ENCODE assay signal across 8 mouse cellular contexts in the genomic region with DNA sequence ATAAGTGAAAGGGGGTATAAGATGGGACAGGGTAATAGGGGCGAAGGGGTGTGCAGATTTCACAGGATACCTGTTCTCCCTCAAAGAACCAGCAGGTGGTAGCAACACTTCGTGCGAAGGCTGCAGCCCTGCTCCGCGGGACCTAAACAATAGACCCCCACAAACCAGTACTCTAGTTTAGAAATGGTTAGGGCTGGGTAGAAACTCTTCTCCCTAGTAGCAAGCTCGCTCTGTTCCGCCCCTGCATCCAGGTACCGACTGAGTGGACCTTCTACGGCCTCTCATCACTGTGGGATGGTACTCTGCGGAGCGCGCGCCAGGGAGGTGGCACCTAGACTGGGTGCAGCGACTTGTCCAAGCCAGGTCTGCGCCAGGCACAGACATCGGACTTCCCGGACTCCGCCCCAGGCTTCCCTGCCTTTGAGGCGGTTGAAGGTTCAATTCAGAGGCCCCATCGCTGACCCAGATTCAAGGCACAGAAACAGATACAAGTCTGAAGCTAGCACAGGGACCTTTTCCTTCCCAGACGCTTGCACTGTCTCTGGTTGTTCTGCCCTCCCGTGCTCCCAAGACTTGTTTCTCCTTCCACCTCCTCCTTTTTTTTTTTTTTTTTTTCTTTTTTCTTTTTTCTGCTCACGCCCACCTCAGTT. TPM values are rescaled to one million over a fixed set of nuclear protein-coding genes. Genes with fewer than 3 reads are reported as not detected.
DNase-seq lines count a peak whose midpoint lies in the region; TF ChIP-seq lines count a peak whose summit lies in the region.

No protein-coding gene starts in this region.

- H3K79me2 ChIP-seq in macrophage (ENCODE audit: inconsistent target): no peaks in the 10 kb centered on the region

- no peak for TF ChIP-seq POLR2A in cortical plate, adult 2 months (IDR thresholded peaks at IDR 0.05; ENCODE audit: extremely low read depth, insufficient read depth, low read length)

- H3K4me1 ChIP-seq in cortical plate, adult 2 months (ENCODE audit: control insufficient read depth, insufficient read depth, low read length): peaks cover 2% of the 10 kb centered on the region; the same call in 1 of the 2 replicates

- peak; percentile 69 for TF ChIP-seq CTCF in cortical plate, adult 2 months (IDR thresholded peaks at IDR 0.05; ENCODE audit: extremely low read depth, insufficient read depth, low read length)

- H3K4me3 ChIP-seq in cortical plate, adult 2 months (ENCODE audit: insufficient read depth, low read length): peak overlapping the region; percentile 66
- peak overlapping the region; percentile 25 for H3K4me3 ChIP-seq in macrophage (ENCODE audit: inconsistent target)

- H3K27ac ChIP-seq in cortical plate, adult 2 months (ENCODE audit: insufficient read depth, low read length): 0 out of 2 replicates have a peak overlapping the region, but pooled peaks have one; percentile 38
- H3K27ac ChIP-seq in macrophage: no peak overlapping the region

- H3K36me3 ChIP-seq in macrophage (ENCODE audit: inconsistent target): no peaks in the 10 kb centered on the region

- WGBS in macrophage (ENCODE audit: missing documents): 2% methylated on average over 22 of the region's 23 CpGs

- DNase-seq in 3134 (ENCODE audit: extremely low read depth, insufficient read length, low spot score): peak; percentile 40
- peak; percentile 80 for DNase-seq in CD4-positive, CD25-positive, alpha-beta regulatory T cell, adult 2 months (ENCODE audit: low read depth, low spot score)
- peak; percentile 48 to 57 for DNase-seq in heart, postnatal 10 days
- DNase-seq in layer of hippocampus, postnatal 10 days (ENCODE audit: low spot score in 2 of 2): peak; percentile 61 to 69
- DNase-seq in right cerebral cortex, postnatal 14 days: peak; percentile 58
- DNase-seq in cerebellum, adult 8-10 months: no peak

- intact Hi-C loops in heart, postnatal 10 days (cut with DNase I): loop anchor here (5.0 to 10.0 kb wide), 2 partner anchors 660 to 978 kb away; a partner anchor contains a TSS

RNA-seq across cellular contexts. Expression of a gene that starts 0.8 kb away (rescaled TPM):
- 135 and 140 TPM in 2 replicates for polyA plus RNA-seq in cortical plate, adult 2 months (2012; rRNA removed)
- total RNA-seq in heart, postnatal 10 days (2021): 1 to 10 TPM; 2.4 to 3.0 TPM
- 10 to 100 TPM; 68.2 to 70.3 TPM for total RNA-seq in layer of hippocampus, postnatal 10 days (2021)
- total RNA-seq in macrophage (2018; cell fraction: chromatin; rRNA removed): 1 to 10 TPM in 4 of 26 experiments, under 1 TPM in 7, not detected in 15; 0.17 to 3.1 (median 0.60) TPM
- total RNA-seq in macrophage (2018; cell fraction: cytosol; rRNA removed): 1 to 10 TPM in 1 of 26 experiments, under 1 TPM in 23, not detected in 2; 0.06 to 1.2 (median 0.38) TPM
- 1 to 10 TPM in 6 of 26 experiments, under 1 TPM in 13, not detected in 7; 0.11 to 3.0 (median 0.62) TPM for total RNA-seq in macrophage (2018; cell fraction: nucleus; rRNA removed)
- polyA plus RNA-seq in macrophage (2018): 0.25 to 0.49 TPM (median 0.26 TPM) in 3 replicates

RNA-seq across cellular contexts. Expression of a gene that starts 31.7 kb away (rescaled TPM):
- 3.3 and 4.2 TPM in 2 replicates for polyA plus RNA-seq in cortical plate, adult 2 months (2012; rRNA removed)
- not detected for total RNA-seq in heart, postnatal 10 days (2021)
- total RNA-seq in layer of hippocampus, postnatal 10 days (2021): 1 to 10 TPM in 1 of 2 experiments, under 1 TPM in 1; 0.67 to 1.4 TPM
- not detected for total RNA-seq in macrophage (2018; cell fraction: chromatin; rRNA removed)
- total RNA-seq in macrophage (2018; cell fraction: cytosol; rRNA removed): not detected
- total RNA-seq in macrophage (2018; cell fraction: nucleus; rRNA removed): not detected
- not detected in 3 replicates for polyA plus RNA-seq in macrophage (2018)

Comparison
In these comparisons a context has a peak if more than half of its experiments do, and no peak if none do; other contexts are left out.
1. RNA of a gene that starts 0.8 kb away (total RNA-seq): 68.2 to 70.3 TPM in layer of hippocampus, postnatal 10 days; 2.4 to 3.0 TPM in heart, postnatal 10 days; every median in the first group is over 10 times any median in the second.